Mouse (Mus musculus) fibroblast of lung, adult 2 months (primary cell): ENCODE data around the gene Eddm3b.
"Not testable (repeated sequence)": the region's sequence is repeated elsewhere in the genome, so short reads cannot be mapped to it uniquely, and the experiment has no call there.

Experiments used
- DNase-seq: peaks from one replicate; pipeline ENCODE4 v3.0.0-alpha.2; 2011; ENCODE audit warnings: low read depth

Gene Eddm3b

GRCm38 (mm10) chr14:51143287-51143686 is 29.1 kb downstream of the Eddm3b start:
- peak; percentile 90 for DNase-seq

- no peak for DNase-seq
Observed at GRCm38 (mm10) chr14:51143937-51144336, 29.7 kb downstream of the Eddm3b start.

- no peak for DNase-seq
Observed at GRCm38 (mm10) chr14:51144451-51144850, 30.2 kb downstream of the Eddm3b start.

- DNase-seq, result no peak
Observed at GRCm38 (mm10) chr14:51145521-51145920, 31.3 kb downstream of the Eddm3b start.

GRCm38 (mm10) chr14:51146685-51147084 is 32.5 kb downstream of the Eddm3b start, which contains the start of gene Rnase1:
Rnase1 (minus strand) TSS chr14:51146785.
- DNase-seq, result no peak

GRCm38 (mm10) chr14:51148006-51148405 is 33.8 kb downstream of the Eddm3b start:
- no peak for DNase-seq

- no peak for DNase-seq
Observed at GRCm38 (mm10) chr14:51149164-51149563, 34.9 kb downstream of the Eddm3b start.

GRCm38 (mm10) chr14:51150206-51150831 is 36.1 kb downstream of the Eddm3b start:
- no peak for DNase-seq

- no peak for DNase-seq
Observed at GRCm38 (mm10) chr14:51152249-51152870, 38.1 kb downstream of the Eddm3b start.

- DNase-seq, result no peak
Observed at GRCm38 (mm10) chr14:51156056-51156735, 42.0 kb downstream of the Eddm3b start.

- no peak for DNase-seq
Observed at GRCm38 (mm10) chr14:51156736-51157068, 42.5 kb downstream of the Eddm3b start.

GRCm38 (mm10) chr14:51157072-51157471 is 42.8 kb downstream of the Eddm3b start:
- no peak for DNase-seq

- not testable (repeated sequence) for DNase-seq
Observed at GRCm38 (mm10) chr14:51161976-51162375, 47.8 kb downstream of the Eddm3b start, which contains the start of gene Rnase2b. Rnase2b (plus strand) TSS chr14:51162260.

GRCm38 (mm10) chr14:51163323-51163722 is 49.1 kb downstream of the Eddm3b start:
- DNase-seq, result not testable (repeated sequence)

GRCm38 (mm10) chr14:51165435-51165834 is 51.2 kb downstream of the Eddm3b start:
- no peak for DNase-seq

- no peak for DNase-seq
Observed at GRCm38 (mm10) chr14:51166068-51166467, 51.8 kb downstream of the Eddm3b start.
